Mouse (Mus musculus) heart, embryonic 15.5 days (tissue): ENCODE measurements around the gene Olfr202. TPM values are rescaled to one million over a fixed set of nuclear protein-coding genes. Genes with fewer than 3 reads are reported as not detected.
"Not testable (repeated sequence)": the region's sequence is repeated elsewhere in the genome, so short reads cannot be mapped to it uniquely, and the experiment has no call there.

Source experiments
- ATAC-seq: fragments of 200-750 bp; cut with Nextera tagmentation; replicated peaks from 2 replicates; pipeline ENCODE4 v1.8.0; 2017; ENCODE audit warnings: low read depth, moderate TSS enrichment; ENCODE audit not compliant: insufficient number of reproducible peaks, insufficient read depth, low FRiP score
- H3K27ac ChIP-seq: fragments of 300-500 bp; sonication (generic); 2 replicates; pipeline ENCODE4 v1.5.1; 2015; ENCODE audit warnings: mild to moderate bottlenecking, inconsistent platforms
- H3K27me3 ChIP-seq: fragments of 300-500 bp; sonication (generic); 2 replicates; pipeline ENCODE4 v1.6.1; 2015; ENCODE audit warnings: inconsistent platforms
- H3K36me3 ChIP-seq: fragments of 300-500 bp; sonication (generic); 2 replicates; pipeline ENCODE4 v1.6.1; 2015; ENCODE audit warnings: mild to moderate bottlenecking, inconsistent platforms
- H3K4me1 ChIP-seq: fragments of 300-500 bp; sonication (generic); replicated peaks from 2 replicates; pipeline ENCODE4 v1.6.1; 2015; ENCODE audit warnings: inconsistent platforms
- H3K4me2 ChIP-seq: fragments of 300-500 bp; sonication (generic); 2 replicates; pipeline ENCODE4 v1.6.1; 2015; ENCODE audit warnings: inconsistent platforms, mild to moderate bottlenecking, moderate library complexity
- H3K4me3 ChIP-seq: fragments of 300-500 bp; sonication (generic); 2 replicates; pipeline ENCODE4 v1.5.1; 2015; ENCODE audit warnings: mild to moderate bottlenecking, inconsistent platforms
- H3K9ac ChIP-seq: fragments of 300-500 bp; sonication (generic); 2 replicates; pipeline ENCODE4 v1.6.1; 2015; ENCODE audit warnings: mild to moderate bottlenecking, inconsistent platforms
- H3K9me3 ChIP-seq: fragments of 300-500 bp; sonication (generic); replicated peaks from 2 replicates; pipeline ENCODE4 v1.6.1; 2016; ENCODE audit warnings: inconsistent platforms
- WGBS: fragments of 180-500 bp; shearing (Covaris S2); methylation state at CpG from one replicate; pipeline ENCODE4 v1.1.7; 2015; ENCODE audit warnings: mixed read lengths; 5-methylcytosine and 5-hydroxymethylcytosine counted together
- polyA plus RNA-seq: library from polyadenylated mRNA; unstranded; fragments of >200 nt; fragmentation: Nextera tagmentation; extraction: Ambion mirVana; gene quantifications from 2 replicates; pipeline ENCODE4 v1.2.1, GENCODE M21; 2015

The Olfr202 gene
- not detected in 2 replicates for polyA plus RNA-seq

DNA sequence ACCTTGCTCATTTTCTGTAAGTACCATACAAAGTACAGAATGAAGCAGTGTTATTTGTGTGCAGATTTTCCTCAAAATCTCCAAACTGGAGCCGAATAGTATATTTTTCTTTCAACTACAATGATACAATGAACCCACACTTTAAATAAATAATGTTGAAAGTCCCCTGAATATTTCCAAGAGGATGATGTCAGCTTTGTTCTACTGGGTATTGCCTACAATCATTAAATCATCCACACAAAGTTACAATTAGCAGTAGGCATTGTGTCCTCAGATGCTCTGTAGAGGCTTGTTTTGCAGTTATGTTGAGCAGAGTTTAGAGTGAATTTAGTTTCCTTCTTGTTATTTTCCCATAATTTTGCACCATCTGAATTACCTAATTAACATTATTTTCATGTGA lies at the start of gene Olfr202:
TSS of gene Olfr202 (minus strand) at position 101 of the 400 bp plus-strand sequence.
- H3K9ac ChIP-seq = no peak within 1 kb of the TSS
- no peaks in the 10 kb centered on the region for H3K27me3 ChIP-seq
- ATAC-seq = no peak
- no peak within 1 kb of the TSS for H3K27ac ChIP-seq
- 72% methylated on average over 1 of the region's 1 CpGs for WGBS
- no peak within 1 kb of the TSS for H3K4me2 ChIP-seq
- no peaks in the 10 kb centered on the region for H3K36me3 ChIP-seq
- no peaks in the 10 kb centered on the region for H3K4me1 ChIP-seq
- no peak within 1 kb of the TSS for H3K4me3 ChIP-seq
- no peaks in the 10 kb centered on the region for H3K9me3 ChIP-seq

DNA sequence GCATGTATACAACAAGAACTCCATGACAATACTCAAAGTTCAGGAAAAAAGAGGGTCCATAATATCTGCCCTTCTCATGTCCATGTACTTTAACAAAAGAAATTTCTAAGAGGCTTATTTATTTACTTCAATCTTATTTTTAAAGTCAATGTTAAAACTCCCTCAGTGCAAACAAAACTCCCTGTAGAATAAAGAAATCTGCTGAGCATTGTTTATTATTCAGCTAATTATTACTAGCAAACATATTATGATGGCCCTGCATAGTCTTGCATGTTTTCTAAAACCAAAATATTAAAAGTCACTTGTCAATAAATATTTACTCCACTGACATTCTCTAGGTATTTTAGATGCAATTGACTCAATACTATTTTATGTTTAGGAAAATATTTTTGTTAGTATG lies 44.4 kb upstream of the Olfr202 start, which contains the start of gene Olfr205:
TSS of gene Olfr205 (minus strand) at position 101 of the 400 bp plus-strand sequence.
- no peaks in the 10 kb centered on the region for H3K36me3 ChIP-seq
- H3K9ac ChIP-seq = no peak within 1 kb of the TSS
- H3K4me1 ChIP-seq = no peaks in the 10 kb centered on the region
- H3K27me3 ChIP-seq = no peaks in the 10 kb centered on the region
- no peak within 1 kb of the TSS for H3K4me2 ChIP-seq
- no peaks in the 10 kb centered on the region for H3K9me3 ChIP-seq
- no peak within 1 kb of the TSS for H3K27ac ChIP-seq
- ATAC-seq = no peak
- no peak within 1 kb of the TSS for H3K4me3 ChIP-seq

DNA sequence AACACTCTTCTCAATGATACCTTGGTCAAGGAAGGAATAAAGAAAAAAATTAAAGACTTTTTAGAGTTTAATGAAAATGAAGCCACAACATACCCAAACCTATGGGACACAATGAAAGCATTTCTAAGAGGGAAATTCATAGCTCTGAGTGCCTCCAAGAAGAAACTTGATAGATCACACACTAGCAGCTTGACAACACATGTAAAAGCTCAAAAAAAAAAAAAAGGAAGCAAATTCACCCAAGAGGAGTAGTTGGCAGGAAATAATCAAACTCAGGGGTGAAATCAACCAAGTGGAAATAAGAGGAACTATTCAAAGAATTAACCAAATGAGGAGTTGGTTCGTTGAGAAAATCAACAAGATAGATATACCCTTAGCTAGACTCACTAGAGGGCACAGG lies 36.7 kb upstream of the Olfr202 start:
- ATAC-seq, H3K27me3 ChIP-seq, H3K36me3 ChIP-seq, H3K4me2 ChIP-seq, H3K9ac ChIP-seq, H3K27ac ChIP-seq, H3K4me1 ChIP-seq, H3K4me3 ChIP-seq, H3K9me3 ChIP-seq: not testable (repeated sequence)
- WGBS = 48% methylated on average over 1 of the region's 1 CpGs

DNA sequence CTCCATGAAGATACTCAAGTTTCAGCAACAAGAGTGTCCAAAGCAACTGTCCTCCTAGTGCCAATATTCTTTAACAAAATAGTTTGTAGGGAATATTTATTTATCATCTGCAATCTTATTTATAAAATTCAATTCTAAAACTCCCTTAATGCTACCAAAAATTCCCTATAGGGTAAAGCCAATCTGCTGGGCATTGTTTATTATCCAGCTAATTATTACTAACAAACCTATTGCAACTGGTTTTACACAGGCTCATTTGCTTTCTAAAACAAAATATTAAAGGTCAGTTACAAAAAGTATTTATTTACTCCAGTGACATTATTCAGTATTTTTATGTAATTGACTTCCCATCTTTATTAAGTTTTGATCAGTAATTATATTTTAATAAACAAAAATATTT lies 31.6 kb upstream of the Olfr202 start, which contains the start of gene Olfr204:
TSS of gene Olfr204 (minus strand) at position 101 of the 400 bp plus-strand sequence.
- no peak within 1 kb of the TSS for H3K27ac ChIP-seq
- no peaks in the 10 kb centered on the region for H3K36me3 ChIP-seq
- H3K9me3 ChIP-seq = no peaks in the 10 kb centered on the region
- no peak within 1 kb of the TSS for H3K9ac ChIP-seq
- H3K4me3 ChIP-seq = no peak within 1 kb of the TSS
- ATAC-seq = no peak
- H3K27me3 ChIP-seq = no peaks in the 10 kb centered on the region
- H3K4me2 ChIP-seq = no peak within 1 kb of the TSS
- no peaks in the 10 kb centered on the region for H3K4me1 ChIP-seq

DNA sequence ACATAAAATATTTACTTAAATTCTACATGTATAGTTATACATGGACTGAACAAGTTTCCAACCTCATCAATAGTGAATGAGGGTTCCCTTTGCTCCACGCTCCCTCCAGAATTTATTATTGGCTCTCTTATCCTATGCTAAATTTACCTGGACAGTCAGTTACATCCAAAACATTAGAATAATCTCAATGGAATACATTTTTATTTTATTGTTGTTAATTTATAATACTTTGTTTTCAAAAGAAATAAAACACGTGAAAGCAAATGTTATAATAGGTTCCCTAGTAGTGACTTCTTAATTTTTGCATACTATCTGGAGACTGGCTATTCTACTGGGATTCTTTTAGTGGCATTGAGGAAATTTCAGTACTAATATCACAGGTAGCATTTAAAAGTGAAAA lies 12.0 kb upstream of the Olfr202 start, which contains the start of gene Olfr203:
TSS of gene Olfr203 (plus strand) at position 301 of the 400 bp plus-strand sequence.
- no peaks in the 10 kb centered on the region for H3K4me1 ChIP-seq
- no peak within 1 kb of the TSS for H3K9ac ChIP-seq
- ATAC-seq = no peak
- no peak within 1 kb of the TSS for H3K27ac ChIP-seq
- 82% methylated on average over 2 of the region's 2 CpGs for WGBS
- no peak within 1 kb of the TSS for H3K4me2 ChIP-seq
- H3K9me3 ChIP-seq = no peaks in the 10 kb centered on the region
- H3K27me3 ChIP-seq = no peaks in the 10 kb centered on the region
- no peaks in the 10 kb centered on the region for H3K36me3 ChIP-seq
- no peak within 1 kb of the TSS for H3K4me3 ChIP-seq

DNA sequence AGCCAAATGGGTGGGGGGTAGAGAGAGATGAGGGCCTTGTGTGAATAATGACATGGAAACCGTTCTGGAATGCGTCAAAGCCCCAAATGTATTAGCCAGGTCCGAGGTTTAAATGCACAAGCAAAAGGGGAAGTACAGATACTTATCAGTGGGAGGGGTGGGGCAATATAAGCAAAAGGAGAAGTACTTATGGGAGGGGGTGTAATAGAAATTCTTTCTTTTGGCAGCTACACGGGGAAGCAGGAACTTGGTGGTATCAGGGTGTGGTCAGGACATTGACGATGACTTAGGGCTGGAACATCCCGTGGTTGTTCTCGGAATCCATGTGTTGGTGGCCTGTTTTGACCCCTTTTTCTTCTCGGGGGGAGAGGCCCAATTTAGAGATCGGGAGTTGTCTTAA lies 983 bp upstream of the Olfr202 start:
- not testable (repeated sequence) for ATAC-seq, H3K4me1 ChIP-seq, H3K27ac ChIP-seq, H3K27me3 ChIP-seq, H3K9me3 ChIP-seq, H3K9ac ChIP-seq, H3K4me3 ChIP-seq, H3K4me2 ChIP-seq, H3K36me3 ChIP-seq
- WGBS = 76% methylated on average over 9 of the region's 9 CpGs

DNA sequence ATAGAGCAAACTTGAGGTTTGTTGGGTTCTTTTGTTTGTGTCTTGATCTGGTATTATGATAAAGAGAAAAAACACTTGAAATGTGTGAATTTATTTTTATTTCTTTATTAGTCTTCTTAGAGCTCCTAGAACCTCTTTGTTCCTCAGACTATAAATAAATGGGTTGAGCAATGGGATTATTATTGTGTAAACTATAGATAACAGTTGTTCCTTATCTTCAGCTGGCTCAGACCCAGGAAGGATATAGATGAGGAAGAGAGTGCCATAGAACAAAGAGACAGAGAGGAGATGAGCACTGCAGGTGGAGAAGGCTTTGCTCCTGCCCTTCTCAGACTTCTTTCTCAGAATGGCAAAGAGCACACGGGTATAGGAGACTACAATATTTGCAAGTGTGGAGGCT lies 3.1 kb downstream of the Olfr202 start:
- ATAC-seq = no peak
- WGBS = 59% methylated on average over 1 of the region's 1 CpGs
- no peak overlapping the region for H3K4me2 ChIP-seq

DNA sequence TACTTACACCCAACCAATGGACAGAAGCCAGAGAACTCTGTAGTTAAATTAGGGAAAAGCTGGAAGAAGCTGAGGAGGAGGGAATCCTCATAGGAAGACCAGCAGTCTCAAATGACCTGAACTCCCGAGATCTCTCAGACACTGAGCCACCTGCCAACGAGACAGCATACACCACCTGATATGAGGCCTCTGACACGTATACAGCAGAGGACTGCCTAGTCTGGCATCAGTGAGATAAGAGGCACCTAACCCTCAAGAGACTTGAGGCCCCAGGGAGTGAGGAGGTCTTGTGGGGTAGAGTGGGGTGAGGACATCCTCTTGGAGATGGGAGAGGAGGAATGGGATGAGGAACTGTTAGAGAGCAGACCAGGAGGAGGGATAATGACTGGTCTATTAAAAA lies 6.1 kb downstream of the Olfr202 start:
- WGBS = 48% methylated on average over 3 of the region's 3 CpGs
- no peak for ATAC-seq
- no peak overlapping the region for H3K4me3 ChIP-seq
- H3K9me3 ChIP-seq = no peaks in the 10 kb centered on the region
- no peaks in the 10 kb centered on the region for H3K36me3 ChIP-seq
- no peak overlapping the region for H3K4me2 ChIP-seq
- no peak overlapping the region for H3K9ac ChIP-seq
- H3K27me3 ChIP-seq = no peaks in the 10 kb centered on the region
- no peaks in the 10 kb centered on the region for H3K4me1 ChIP-seq
- no peak overlapping the region for H3K27ac ChIP-seq

More for the DNA sequence above, 3.1 kb downstream of the Olfr202 start:
- no peak overlapping the region for H3K4me3 ChIP-seq
- H3K4me1 ChIP-seq = no peaks in the 10 kb centered on the region
- H3K9me3 ChIP-seq = no peaks in the 10 kb centered on the region
- H3K27ac ChIP-seq = no peak overlapping the region
- H3K36me3 ChIP-seq = no peaks in the 10 kb centered on the region
- no peak overlapping the region for H3K9ac ChIP-seq
- H3K27me3 ChIP-seq = no peaks in the 10 kb centered on the region

DNA sequence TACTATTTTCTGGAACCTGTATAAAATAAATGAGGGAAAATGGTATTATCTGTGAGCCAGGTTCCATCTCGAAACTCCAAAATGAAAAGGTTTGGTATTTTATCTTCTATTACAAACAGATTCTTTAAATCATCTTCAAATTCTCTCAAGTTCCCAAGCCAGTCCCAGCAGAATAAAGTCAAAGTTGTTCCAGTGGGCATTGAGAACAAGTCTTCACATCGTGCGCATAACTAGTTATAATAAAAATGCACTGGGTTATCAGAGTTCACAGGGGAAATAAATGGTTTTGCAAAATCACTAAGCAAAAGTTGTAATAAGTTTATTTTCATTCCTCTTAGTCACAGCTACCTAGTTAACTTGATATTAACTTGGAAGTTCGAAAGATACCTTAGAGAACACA lies 14.1 kb downstream of the Olfr202 start, which contains the start of gene Olfr201:
TSS of gene Olfr201 (minus strand) at position 101 of the 400 bp plus-strand sequence.
- H3K27ac ChIP-seq, H3K27me3 ChIP-seq, H3K4me1 ChIP-seq, H3K36me3 ChIP-seq, H3K4me3 ChIP-seq, H3K4me2 ChIP-seq, H3K9me3 ChIP-seq, ATAC-seq, H3K9ac ChIP-seq: not testable (repeated sequence)
- 79% methylated on average over 4 of the region's 4 CpGs for WGBS

DNA sequence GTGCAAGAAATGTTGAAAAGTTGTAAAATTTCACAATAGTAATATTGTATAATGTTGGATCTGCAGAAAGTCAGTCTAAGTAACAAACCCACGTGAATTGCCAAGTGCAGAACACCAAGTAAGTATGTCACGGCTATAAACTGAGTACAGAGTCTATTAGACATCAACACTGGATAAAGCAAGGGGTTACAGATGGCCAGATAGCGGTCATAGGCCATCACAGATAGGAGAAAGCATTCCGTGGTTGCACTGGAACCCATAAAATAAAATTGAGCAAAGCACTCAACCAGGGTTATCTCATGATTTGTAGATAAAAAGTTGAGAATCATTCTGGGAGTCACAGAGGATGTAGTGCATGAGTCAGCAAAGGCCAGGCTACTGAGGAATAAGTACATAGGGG lies 17.5 kb downstream of the Olfr202 start:
- H3K9me3 ChIP-seq, H3K27me3 ChIP-seq, ATAC-seq, H3K4me1 ChIP-seq, H3K36me3 ChIP-seq, H3K9ac ChIP-seq, H3K4me2 ChIP-seq, H3K4me3 ChIP-seq, H3K27ac ChIP-seq: not testable (repeated sequence)
- WGBS = 61% methylated on average over 4 of the region's 4 CpGs

DNA sequence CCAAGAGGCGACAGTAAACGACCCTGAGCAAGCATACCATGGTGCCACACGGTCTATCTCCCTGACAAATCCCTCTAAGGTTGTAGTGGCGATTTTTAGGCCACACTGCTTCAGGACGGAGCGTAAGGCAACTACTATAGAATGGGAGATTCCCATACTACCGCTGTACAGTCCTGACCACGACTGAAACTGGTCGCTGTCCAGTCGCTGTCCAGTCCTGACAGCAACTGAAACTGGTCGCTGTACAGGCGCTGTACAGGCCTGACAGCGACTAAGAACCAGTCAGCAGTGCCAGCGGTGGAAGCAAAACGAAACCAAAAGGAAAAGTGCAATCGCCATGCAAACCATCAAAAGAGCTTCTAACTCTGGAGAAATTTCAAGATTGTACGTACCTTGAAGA lies 36.9 kb downstream of the Olfr202 start:
- H3K27me3 ChIP-seq = no peaks in the 10 kb centered on the region
- H3K4me2 ChIP-seq = no peak overlapping the region
- H3K27ac ChIP-seq = no peak overlapping the region
- H3K9me3 ChIP-seq = no peaks in the 10 kb centered on the region
- no peak overlapping the region for H3K4me3 ChIP-seq
- WGBS = 79% methylated on average over 17 of the region's 17 CpGs
- ATAC-seq = no peak
- H3K9ac ChIP-seq = no peak overlapping the region
- no peaks in the 10 kb centered on the region for H3K4me1 ChIP-seq
- no peaks in the 10 kb centered on the region for H3K36me3 ChIP-seq
